Mouse (Mus musculus) skeletal muscle tissue, adult 2 months (tissue): ENCODE results near the gene Hoxa10.
A peak's percentile ranks its signal among the peaks of the same experiment; 100 is the strongest.

ENCODE experiments used
- DNase-seq: peaks from one replicate; pipeline ENCODE4 v3.0.0-alpha.2; 2012; ENCODE audit warnings: low read depth, low spot score

Hoxa10 gene

DNA sequence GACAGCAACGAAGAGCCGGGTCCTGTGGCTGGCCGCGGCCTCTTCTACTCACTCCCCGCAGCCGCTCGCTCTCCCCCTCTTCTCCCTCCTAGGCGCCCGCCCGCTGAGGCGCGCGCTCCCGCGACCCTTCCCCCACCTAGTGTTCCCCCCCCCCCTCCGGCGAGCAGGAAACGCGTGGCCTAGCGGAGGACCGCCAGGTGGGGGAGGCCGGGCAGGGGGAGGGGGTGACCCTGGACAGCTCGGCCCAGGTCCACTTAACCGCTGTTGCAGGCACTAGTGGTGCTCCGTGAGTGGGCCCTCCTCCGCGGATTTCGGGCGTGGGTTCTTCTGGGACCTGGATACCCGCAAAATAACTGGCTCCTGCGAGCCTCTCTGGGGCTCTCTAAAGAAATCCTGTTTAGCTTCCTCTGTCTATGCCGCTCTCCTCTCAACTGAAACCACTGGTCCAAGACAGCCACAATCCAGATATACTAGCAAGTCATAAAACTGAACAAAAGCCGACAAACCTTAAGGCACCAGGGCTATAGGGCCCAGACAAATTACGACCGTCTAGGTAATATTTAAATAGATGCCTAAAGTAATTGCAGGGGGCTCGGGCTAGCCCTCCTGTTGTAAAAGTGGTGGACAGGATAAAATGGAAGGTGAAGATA, 10.0 kb downstream of the Hoxa10 start, which contains the start of gene Hoxa9:
Gene Hoxa9 (minus strand): TSS at position 574 of the 650 bp plus-strand sequence.
- DNase-seq, result no peak

DNA sequence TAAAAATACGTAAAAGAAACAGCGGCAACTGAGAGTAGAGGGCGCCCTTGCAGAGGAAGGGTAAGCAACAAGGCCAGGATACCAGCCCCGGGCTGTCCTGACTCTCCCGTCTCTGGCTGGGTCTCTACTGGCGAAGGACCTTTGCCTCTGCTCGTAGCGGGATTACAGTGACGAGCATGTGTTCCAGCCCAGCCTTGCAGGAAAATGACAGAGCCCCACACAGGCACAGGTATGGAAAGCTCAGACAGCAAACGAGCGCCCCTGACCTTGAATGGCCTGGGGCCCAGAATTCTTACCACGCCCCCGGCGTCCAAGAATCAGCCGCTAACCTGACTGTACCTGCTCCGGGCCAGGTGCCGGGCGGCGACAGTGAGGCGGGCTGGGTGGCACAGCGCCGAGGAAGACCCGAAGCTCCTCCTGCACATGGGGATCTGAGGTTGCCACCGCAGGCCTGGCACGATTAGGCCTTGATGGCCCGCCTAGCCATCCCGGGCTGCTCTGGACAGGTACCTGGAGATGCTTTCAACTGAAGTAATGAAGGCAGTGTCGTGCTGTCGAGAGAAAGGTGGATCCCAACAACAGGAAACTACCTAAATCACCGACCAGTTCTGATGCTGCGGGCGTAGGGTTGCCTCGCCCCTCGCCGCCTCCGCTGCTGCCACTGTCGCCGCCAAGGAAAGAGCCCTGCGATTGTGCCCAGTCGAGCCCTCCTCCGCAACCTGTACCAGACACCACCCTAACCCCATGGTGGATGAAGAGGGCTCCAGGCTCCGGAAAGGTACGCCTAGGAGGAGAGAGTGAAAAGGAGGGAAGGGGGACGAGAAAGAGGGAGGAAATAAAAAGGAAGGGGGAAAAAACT, 10.9 kb downstream of the Hoxa10 start:
- no peak for DNase-seq

- no peak for DNase-seq
These were observed 11.9 kb downstream of the Hoxa10 start for GRCm38 (mm10) chr6:52228475-52229465.

GRCm38 (mm10) chr6:52227470-52228222, 13.0 kb downstream of the Hoxa10 start:
- DNase-seq, result no peak

DNA sequence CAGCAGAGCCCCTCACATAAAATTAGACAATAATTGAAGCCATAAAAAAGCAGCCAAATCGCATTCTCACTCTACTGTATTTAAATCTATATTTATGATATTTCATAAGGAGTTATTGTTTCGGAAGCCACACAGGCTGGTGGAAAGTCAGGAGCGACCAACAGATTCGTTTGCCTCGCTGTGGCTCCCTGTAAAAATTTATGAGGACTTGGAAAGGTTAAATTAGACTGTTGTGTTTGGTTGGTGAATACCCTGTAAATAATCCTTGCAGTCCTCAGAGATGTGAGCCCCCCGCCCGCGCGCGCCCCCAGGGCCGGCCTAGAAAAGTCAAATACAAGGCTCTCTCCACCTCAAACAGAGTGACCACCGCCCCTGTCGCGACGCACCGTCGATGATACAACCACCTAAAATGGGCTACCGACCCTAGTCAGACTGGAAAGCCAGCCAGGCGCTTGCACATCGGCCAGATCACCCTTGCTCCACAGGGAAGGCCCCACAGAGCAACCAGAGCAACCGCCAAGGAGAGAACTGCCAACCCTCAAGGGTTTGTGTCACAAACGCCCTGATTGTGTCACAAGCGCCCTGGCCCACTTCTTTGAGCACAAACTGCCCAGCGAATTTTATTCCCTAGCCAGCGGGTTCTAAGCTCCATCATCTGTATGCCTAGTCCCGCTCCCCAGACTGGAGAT, 13.9 kb downstream of the Hoxa10 start:
- DNase-seq, result no peak

- peak; percentile 90 for DNase-seq
These were observed 14.8 kb downstream of the Hoxa10 start for GRCm38 (mm10) chr6:52225612-52226568.

DNA sequence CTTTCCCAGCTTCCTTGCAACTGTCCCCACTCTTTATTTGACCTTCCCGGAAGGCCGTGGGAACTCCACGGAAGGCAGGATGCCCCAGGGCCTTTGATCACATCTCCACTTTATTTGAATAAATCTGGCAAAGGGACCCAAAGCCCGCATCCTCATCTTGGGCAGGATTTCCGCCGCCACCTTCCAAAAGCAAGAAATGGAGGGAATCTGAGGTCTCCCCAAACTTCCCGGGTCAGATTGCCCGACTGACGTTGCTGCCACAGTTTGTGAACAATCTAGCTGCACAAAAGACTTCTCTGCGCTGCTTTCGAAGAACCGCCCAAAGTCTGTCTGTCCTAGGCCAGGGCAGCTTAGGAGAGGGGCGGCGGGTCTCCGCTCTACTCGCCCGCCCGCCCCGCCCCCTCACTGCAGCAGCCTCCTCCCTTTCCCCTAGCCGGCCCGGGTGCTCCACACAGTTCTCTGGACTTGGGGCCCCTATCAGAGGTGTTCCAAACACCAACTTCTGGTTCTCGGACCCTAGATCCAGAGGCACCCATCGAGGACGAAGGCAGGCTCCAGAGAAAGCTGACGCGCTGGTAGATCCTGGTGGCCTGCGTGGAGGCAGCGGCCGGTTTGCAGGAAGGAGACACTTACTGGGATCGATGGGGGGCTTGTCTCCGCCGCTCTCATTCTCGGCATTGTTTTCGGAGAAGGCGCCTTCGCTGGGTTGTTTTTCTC, 15.6 kb downstream of the Hoxa10 start:
- DNase-seq, result no peak

DNA sequence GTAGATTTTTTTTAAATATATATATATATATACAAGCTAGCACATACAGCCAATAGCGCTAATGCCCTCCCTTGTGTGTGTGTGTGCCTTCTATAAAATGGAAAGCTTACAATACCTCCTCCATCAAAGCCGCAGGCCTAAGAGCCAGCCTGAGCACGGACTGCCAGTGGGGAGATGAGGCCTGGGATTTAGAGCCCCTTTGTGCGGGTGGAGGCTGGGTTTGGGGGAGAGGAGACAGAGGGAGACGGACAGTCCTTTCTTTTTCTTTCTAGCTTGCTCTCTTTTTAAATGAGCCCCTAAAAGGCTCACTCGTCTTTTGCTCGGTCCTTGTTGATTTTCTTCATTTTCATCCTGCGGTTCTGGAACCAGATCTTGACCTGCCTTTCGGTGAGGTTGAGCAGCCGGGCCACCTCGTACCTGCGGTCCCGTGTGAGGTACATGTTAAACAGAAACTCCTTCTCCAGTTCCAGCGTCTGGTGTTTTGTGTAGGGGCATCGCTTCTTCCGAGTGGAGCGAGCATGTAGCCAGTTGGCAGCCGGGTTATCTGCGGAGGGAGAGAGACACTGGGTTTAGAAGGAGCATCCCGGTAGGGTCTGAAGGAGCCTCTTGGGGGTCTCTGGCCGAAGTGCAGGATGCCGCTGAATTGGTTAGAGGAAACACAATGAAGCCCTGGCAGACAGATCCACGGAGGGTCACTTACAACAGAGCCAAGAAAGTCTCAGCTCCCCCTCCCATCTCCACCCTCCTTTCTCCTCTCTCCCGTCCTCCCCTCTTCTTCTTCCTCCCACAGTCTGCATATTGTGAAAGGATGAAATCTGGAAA, 16.5 kb downstream of the Hoxa10 start:
- DNase-seq, result no peak

- DNase-seq, result no peak
These were observed 17.9 kb downstream of the Hoxa10 start for GRCm38 (mm10) chr6:52222729-52223128.

DNA sequence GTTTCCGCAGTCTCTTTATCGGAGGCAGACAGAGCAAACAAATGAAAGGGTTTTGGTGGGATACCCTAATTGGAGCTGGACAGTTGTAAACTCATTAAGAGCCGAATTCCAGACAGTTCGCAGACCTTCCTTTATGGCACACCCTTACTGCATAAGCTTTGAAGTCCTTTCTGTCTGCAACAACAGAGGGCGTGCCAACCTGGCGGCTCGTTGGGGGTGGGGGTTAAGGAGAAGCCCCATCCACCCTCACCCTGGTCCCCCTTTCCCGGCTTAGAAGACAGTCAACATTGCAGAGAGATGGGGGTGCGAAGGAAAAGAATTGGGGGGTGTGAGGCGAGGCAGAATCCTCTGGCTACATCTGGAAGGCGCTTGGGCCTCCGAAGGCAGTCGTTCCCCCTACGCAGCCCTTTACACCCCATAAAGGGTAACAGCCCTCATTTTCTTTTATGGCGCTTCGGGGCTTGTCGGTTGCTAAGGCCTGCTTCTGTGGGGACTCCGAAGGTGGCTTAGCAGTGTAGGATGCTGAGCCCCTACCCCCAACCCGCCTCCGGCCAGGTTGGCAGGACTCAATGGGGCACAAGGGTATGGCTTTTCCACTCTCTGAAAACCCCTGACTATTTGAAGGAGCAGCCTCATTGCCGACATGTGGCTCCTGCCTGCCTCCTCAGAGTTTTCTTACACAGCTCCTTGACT, 18.5 kb downstream of the Hoxa10 start:
- no peak for DNase-seq

DNA sequence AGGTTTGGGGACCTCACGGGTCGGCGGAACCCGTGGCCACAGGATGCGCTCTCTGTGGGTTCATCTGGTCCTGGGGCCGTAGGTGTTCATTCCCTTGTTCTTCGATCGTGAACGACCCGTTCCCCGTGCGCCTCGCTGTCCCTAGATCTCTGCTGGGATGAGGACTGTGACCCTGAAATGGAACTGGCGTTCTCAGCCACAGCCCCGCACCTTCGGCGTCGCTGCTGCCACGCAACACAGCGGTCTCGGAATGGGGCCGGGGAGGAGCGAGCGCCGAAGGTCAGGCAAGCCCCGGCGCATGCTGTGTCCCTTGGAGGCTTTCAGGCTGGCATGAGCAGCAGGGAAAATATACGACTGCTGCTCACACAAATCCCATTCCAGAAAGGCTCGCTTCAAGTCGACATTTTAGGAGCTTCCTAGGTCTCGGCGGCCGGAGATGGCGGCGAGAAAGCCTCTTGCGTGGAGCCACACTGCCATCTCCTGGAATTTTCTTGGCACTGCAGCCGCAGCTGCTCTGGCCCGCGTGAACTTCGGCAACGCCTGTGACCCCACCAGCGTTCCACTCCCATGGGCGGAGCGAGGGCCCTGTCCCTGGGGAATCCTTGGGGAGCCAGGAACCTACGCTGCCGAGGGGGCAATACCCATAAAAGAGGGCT, 19.2 kb downstream of the Hoxa10 start, which contains the start of gene Hoxa7:
Gene Hoxa7 (minus strand): TSS at position 518 of the 656 bp plus-strand sequence.
- DNase-seq, result peak; percentile 96

DNA sequence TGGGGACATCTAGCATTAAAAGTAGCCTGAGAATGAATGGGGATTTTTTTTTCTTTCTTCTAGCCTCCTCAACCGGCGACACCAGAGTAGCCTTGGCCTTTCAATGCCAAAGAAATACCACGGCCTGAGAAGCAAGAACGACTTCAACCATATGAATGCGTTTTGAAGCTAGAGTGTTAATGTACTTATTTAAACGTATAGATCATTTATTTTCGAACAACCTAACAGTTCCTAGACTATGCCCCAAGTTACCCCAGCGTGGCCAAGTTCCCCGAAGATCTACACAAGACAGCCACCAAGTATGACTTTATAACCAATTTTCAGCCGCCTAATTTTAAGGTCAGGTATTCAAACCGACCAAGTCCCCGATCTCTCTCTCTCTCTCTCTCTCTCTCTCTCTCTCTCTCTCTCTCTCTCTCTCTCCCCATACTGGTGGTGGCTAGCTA, 19.8 kb downstream of the Hoxa10 start:
- DNase-seq, result no peak

GRCm38 (mm10) chr6:52220003-52220864, 20.4 kb downstream of the Hoxa10 start:
- no peak for DNase-seq

DNA sequence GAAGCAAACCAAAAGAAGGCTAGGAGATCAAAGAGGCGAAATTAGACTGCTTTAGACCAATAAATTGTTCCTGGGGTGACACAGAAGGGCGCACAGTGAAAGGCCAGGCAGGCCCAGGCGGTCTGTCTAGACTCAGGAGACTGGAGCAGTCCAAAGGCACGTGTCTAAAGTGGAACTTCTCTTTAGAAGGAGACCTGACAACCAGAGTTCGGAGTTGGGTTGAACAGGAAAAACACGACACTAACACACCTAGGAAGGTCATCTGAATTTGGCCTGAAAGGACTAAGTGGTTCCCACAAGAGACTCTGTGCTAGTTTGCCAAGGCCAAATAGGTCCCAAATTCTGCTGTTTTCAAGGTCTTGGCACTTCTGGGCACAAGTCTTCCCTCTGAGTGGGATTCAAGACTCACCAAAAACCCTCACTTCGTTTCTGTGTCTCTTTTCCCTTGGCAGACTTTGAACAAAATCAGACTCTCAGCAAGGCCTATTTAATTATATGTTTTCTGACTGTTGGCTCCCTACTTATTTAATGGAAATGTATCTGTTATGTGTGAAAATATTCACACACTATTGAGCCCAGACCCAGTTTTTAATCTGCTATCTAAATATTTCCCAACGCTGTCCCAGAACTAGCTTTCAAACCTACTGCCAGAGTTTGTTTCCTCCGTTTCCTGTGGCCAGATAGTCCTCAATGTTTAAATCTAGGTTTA, 21.3 kb downstream of the Hoxa10 start:
- no peak for DNase-seq
